20 mouse cellular contexts compared by ENCODE assay signal in the genomic region with DNA sequence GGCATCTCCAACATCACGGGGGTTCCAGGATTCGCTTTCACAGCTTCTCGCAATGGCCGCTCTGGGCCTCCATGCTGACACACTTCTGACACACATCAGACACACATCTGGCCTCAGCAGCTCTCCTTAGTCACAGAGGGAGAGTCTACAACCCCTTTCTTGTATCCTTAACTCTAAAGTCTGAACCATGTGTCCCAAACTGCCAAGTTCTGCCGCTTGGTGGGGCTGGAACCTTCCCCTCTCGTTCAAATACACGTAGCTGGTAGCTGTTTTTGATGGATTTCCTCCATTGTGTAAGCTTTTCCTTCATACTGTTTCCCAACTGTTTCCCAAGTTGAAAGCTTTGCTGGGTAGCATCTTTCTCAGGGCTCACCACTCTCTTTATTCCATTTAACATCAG. TPM values are rescaled to one million over a fixed set of nuclear protein-coding genes. Genes with fewer than 3 reads are reported as not detected.
DNase-seq lines count a peak whose midpoint lies in the region; ATAC-seq and TF ChIP-seq lines count a peak whose summit lies in the region.
"Had no signal": no experiment of that assay in that cellular context is flagged by ENCODE, and none has a peak within 500 bp of the region (broad histone marks: within the 10 kb centered on the region; RNA-seq: fewer than 3 reads in every experiment).

No protein-coding gene starts in this region.

- peak; percentile 27; the same call in 1 of the 2 replicates for TF ChIP-seq CTCF in liver, adult 2 months (IDR thresholded peaks at IDR 0.05; ENCODE audit: low read depth, low read length)
- peak; percentile 30; the same call in 1 of the 2 replicates for TF ChIP-seq CTCF in cortical plate, adult 2 months (IDR thresholded peaks at IDR 0.05; ENCODE audit: extremely low read depth, insufficient read depth, low read length)

- H3K79me2 ChIP-seq in liver, adult 2 months (ENCODE audit: control insufficient read depth, insufficient read depth, low read length) = no peaks in the 10 kb centered on the region

- 61% methylated on average over 7 of the region's 7 CpGs for WGBS in liver, adult 2 months

- peak; percentile 44; the same call in 1 of the 2 replicates for ATAC-seq in frontal cortex, adult (ENCODE audit: low TSS enrichment)
- ATAC-seq: activated CD4-positive, CD25-positive, alpha-beta regulatory T cell, adult 4 months; forebrain, embryonic 14.5 days had no signal

- TF ChIP-seq POLR2A in liver, adult 2 months (IDR thresholded peaks at IDR 0.05; ENCODE audit: extremely low read depth, insufficient read depth, low read length) = no peak
- TF ChIP-seq POLR2A in cortical plate, adult 2 months (IDR thresholded peaks at IDR 0.05; ENCODE audit: extremely low read depth, insufficient read depth, low read length) = no peak

- H3K4me1 ChIP-seq in liver, adult 2 months (ENCODE audit: control insufficient read depth, insufficient read depth, low read length) = peaks cover 11% of the 10 kb centered on the region
- no peaks in the 10 kb centered on the region for H3K4me1 ChIP-seq in cortical plate, adult 2 months (ENCODE audit: control insufficient read depth, insufficient read depth, low read length)
- H3K4me1 ChIP-seq: embryonic facial prominence, embryonic 15.5 days had no signal

- peaks cover 21% of the 10 kb centered on the region for H3K36me3 ChIP-seq in liver, adult 2 months (ENCODE audit: control insufficient read depth, insufficient read depth, low read length)
- H3K36me3 ChIP-seq: G1E had no signal

- H3K9ac ChIP-seq in liver, adult 2 months (ENCODE audit: low read depth, low read length) = no peak overlapping the region
- H3K9ac ChIP-seq: embryonic facial prominence, embryonic 15.5 days; heart, embryonic 13.5 days had no signal

- no peak for DNase-seq in frontal cortex, postnatal 14 days (ENCODE audit: low spot score in 2 of 2)
- DNase-seq in liver, adult 2 months (ENCODE audit: extremely low read depth, low read depth, low spot score) = peak; percentile 48
- no peak for DNase-seq in liver
- DNase-seq in lung, postnatal 14 days = peak; percentile 32
- no peak for DNase-seq in gastrocnemius, postnatal 10 days
- no peak for DNase-seq in left cerebral cortex, adult 18-20 months (ENCODE audit: low spot score in 2 of 2)
- DNase-seq: cerebellum, adult 11-12 months; gastrocnemius, postnatal 36 days; layer of hippocampus, adult 9-11 months; spleen, adult 18-20 months had no signal

- H3K27ac ChIP-seq in liver, adult 2 months (replicated peaks; ENCODE audit: insufficient read depth, low read depth, low read length) = peak overlapping the region; percentile 65
- H3K27ac ChIP-seq in cortical plate, adult 2 months (ENCODE audit: insufficient read depth, low read length) = no peak overlapping the region
- H3K27ac ChIP-seq: embryonic facial prominence, embryonic 15.5 days; heart, embryonic 13.5 days had no signal

- H3K4me3 ChIP-seq in liver, adult 2 months (ENCODE audit: insufficient read depth, low read depth, low read length) = no peak overlapping the region
- no peak overlapping the region for H3K4me3 ChIP-seq in cortical plate, adult 2 months (ENCODE audit: insufficient read depth, low read length)
- H3K4me3 ChIP-seq: embryonic facial prominence, embryonic 15.5 days; heart, embryonic 13.5 days had no signal

- no peaks in the 10 kb centered on the region for H3K27me3 ChIP-seq in liver, adult 2 months (ENCODE audit: control insufficient read depth, insufficient read depth, low read length)
- H3K27me3 ChIP-seq: embryonic facial prominence, embryonic 15.5 days; heart, embryonic 13.5 days had no signal

RNA-seq across cellular contexts. Expression of gene Morn4, which starts 14.9 kb away (rescaled TPM):
- total RNA-seq in liver, adult 2 months (2014; rRNA removed) = 0.09 and 0.13 TPM in 2 replicates
- polyA plus RNA-seq in liver, adult 2 months (2012; rRNA removed) = 0.27 and 0.44 TPM in 2 replicates
- 84.2 and 91.9 TPM in 2 replicates for polyA plus RNA-seq in cortical plate, adult 2 months (2012; rRNA removed)
- 1 to 10 TPM; 1.8 to 2.6 TPM for total RNA-seq in gastrocnemius, postnatal 10 days (2021)
- 10 to 100 TPM; 66.2 to 67.8 TPM for total RNA-seq in left cerebral cortex, adult 18-20 months (2021)
- polyA plus RNA-seq: activated CD4-positive, CD25-positive, alpha-beta regulatory T cell, adult 4 months had no signal

RNA-seq across cellular contexts. Expression of gene Pi4k2a, which starts 19.0 kb away (rescaled TPM):
- total RNA-seq in liver, adult 2 months (2014; rRNA removed) = 20.2 and 23.8 TPM in 2 replicates
- polyA plus RNA-seq in liver, adult 2 months (2012; rRNA removed) = 43.3 and 46.1 TPM in 2 replicates
- 56.8 and 57.0 TPM in 2 replicates for polyA plus RNA-seq in cortical plate, adult 2 months (2012; rRNA removed)
- total RNA-seq in gastrocnemius, postnatal 10 days (2021) = 10 to 100 TPM; 13.3 to 14.7 TPM
- 10 to 100 TPM; 68.9 to 69.7 TPM for total RNA-seq in left cerebral cortex, adult 18-20 months (2021)

RNA-seq across cellular contexts. Expression of gene 4933411K16Rik, which starts 19.2 kb away (rescaled TPM):
- 13.9 and 17.1 TPM in 2 replicates for total RNA-seq in liver, adult 2 months (2014; rRNA removed)
- polyA plus RNA-seq in liver, adult 2 months (2012; rRNA removed) = 3.5 and 7.0 TPM in 2 replicates
- 0.08 and 0.13 TPM in 2 replicates for polyA plus RNA-seq in cortical plate, adult 2 months (2012; rRNA removed)
- under 1 TPM; 0.40 to 0.50 TPM for total RNA-seq in gastrocnemius, postnatal 10 days (2021)
- under 1 TPM; 0.53 to 0.73 TPM for total RNA-seq in left cerebral cortex, adult 18-20 months (2021)
- total RNA-seq: G1E; megakaryocyte progenitor cell, adult 5-6 weeks had no signal
- polyA plus RNA-seq: activated CD4-positive, CD25-positive, alpha-beta regulatory T cell, adult 4 months; forebrain, embryonic 14.5 days; G1E; heart, embryonic 13.5 days; hindbrain, embryonic 11.5 days; limb, embryonic 11.5 days had no signal

RNA-seq across cellular contexts. Expression of gene Hoga1, which starts 25.8 kb away (rescaled TPM):
- 128 and 132 TPM in 2 replicates for total RNA-seq in liver, adult 2 months (2014; rRNA removed)
- polyA plus RNA-seq in liver, adult 2 months (2012; rRNA removed) = 247 and 290 TPM in 2 replicates
- 1.4 and 1.9 TPM in 2 replicates for polyA plus RNA-seq in cortical plate, adult 2 months (2012; rRNA removed)
- 1 to 10 TPM; 4.5 to 4.6 TPM for total RNA-seq in gastrocnemius, postnatal 10 days (2021)
- 1 to 10 TPM; 4.9 to 5.0 TPM for total RNA-seq in left cerebral cortex, adult 18-20 months (2021)
- total RNA-seq: G1E had no signal
- polyA plus RNA-seq: activated CD4-positive, CD25-positive, alpha-beta regulatory T cell, adult 4 months; G1E had no signal

RNA-seq across cellular contexts. Expression of gene Ankrd2, which starts 35.4 kb away (rescaled TPM):
- total RNA-seq in liver, adult 2 months (2014; rRNA removed) = 1.1 and 1.2 TPM in 2 replicates
- 0.37 and 0.65 TPM in 2 replicates for polyA plus RNA-seq in liver, adult 2 months (2012; rRNA removed)
- polyA plus RNA-seq in cortical plate, adult 2 months (2012; rRNA removed) = 0.33 and 0.45 TPM in 2 replicates
- total RNA-seq in gastrocnemius, postnatal 10 days (2021) = 10 to 100 TPM; 65.0 to 72.7 TPM
- under 1 TPM; 0.30 to 0.44 TPM for total RNA-seq in left cerebral cortex, adult 18-20 months (2021)
- total RNA-seq: G1E; megakaryocyte progenitor cell, adult 5-6 weeks had no signal
- polyA plus RNA-seq: activated CD4-positive, CD25-positive, alpha-beta regulatory T cell, adult 4 months; G1E; heart, embryonic 13.5 days; hindbrain, embryonic 11.5 days had no signal

Comparison
In these comparisons a context has a peak if more than half of its experiments do, and no peak if none do; other contexts are left out.
1. DNase-seq: peak in liver, adult 2 months (single experiment) and lung, postnatal 14 days (single experiment); none in frontal cortex, postnatal 14 days (0 of 2), liver (single experiment), gastrocnemius, postnatal 10 days (single experiment) and left cerebral cortex, adult 18-20 months (0 of 2).
2. RNA of gene Morn4, which starts 14.9 kb away (total RNA-seq): 66.2 to 67.8 TPM in left cerebral cortex, adult 18-20 months; 1.8 to 2.6 TPM in gastrocnemius, postnatal 10 days and 0.09 to 0.13 TPM in liver, adult 2 months; every median in the first group is over 10 times any median in the second.